Mouse (Mus musculus) spleen, adult 10 weeks (tissue): ENCODE results near the gene Capn13. TPM values are rescaled to one million over a fixed set of nuclear protein-coding genes. Genes with fewer than 3 reads are reported as not detected.

Experiments
- polyA plus RNA-seq: library from polyadenylated mRNA; stranded (reverse); fragments of 350-450 nt; fragmentation: Illumina TruSeq; extraction: RNeasy Lipid Tissue Mini Kit (QIAGEN cat#74804); gene quantifications from one replicate; pipeline ENCODE4 v1.2.3, GENCODE M21; 2015; ENCODE audit warnings: low replicate concordance; ENCODE audit not compliant: insufficient read depth

Gene Capn13
- polyA plus RNA-seq = not detected

DNA sequence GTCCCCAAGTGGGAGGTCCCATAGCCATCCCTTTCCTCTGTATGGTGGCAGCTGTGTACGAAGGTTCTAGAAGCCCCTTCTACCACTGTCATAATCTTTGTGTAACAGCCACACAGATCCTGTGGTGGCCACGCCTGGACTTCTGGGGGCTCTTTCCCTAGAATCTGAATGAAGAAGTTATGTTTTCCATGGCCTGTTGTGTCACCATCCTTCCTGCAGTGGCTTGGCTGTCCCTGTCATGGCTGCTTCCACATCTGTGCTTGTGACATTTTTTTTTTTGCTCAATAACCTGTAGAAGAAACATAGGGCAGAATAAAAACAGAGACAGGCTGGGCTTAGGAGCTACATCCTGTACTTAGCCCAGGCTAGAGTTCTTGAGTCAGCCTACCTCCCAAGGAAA, at the start of gene Capn13:
Gene Capn13, minus strand, starts transcription at position 5 of the 400 bp plus-strand sequence.

